Mouse (Mus musculus): ENCODE measurements around the gene Rrp12.

DNA sequence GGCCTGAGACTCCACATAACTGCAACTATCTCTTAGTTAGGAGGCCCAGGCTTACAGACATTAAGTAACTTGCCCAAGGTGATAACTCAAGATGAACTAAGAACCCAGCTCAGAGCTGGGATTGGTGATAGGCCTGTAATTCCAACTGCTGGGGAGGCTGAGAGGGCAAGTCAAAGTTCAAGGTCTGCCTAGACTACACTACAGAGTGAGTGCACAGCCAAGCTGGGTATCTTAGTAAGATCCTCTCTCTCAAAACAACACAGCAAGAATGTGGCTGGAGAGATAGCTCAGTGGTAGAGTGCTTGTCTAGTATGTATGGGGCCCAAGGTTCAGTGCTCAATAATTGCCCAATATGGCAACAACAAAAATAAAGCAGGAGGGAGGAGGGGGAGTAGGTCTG, 7.8 kb downstream of the Rrp12 start:
- TF ChIP-seq POLR2A (IDR thresholded peaks at IDR 0.05; ENCODE audit: insufficient read depth, low read depth, low read length), result no peak
- TF ChIP-seq CTCF (IDR thresholded peaks at IDR 0.05), result no peak
